ENCODE assay signal across 10 mouse cellular contexts in the genomic region with DNA sequence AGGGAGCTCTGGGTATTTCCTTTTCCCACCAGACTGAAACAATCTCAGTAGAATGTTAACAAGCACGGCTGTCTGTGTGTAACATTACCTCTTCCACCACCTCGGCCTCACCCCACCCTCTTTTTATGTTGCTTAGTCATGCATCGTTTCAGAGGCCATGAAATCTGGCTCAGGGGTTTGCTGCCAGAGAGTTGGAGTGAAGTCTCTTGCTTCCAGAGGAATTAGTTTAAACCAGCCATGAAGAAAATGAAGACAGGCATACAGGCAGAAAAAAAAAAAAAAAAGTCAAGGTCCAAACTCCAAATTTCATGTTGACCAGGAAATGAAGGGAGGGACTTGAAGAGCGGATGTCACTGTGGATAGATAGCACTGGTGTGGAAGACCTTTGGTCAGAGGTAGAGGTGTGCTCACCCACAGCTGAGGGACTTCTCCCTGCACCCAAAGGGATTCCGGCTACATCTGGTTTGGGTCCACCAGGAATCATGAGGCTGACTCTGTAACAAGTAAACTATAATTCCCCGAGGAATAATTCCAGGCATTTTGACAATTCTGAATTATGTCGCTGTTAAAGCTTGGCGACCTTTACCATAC.
DNase-seq lines count a peak whose midpoint lies in the region; ATAC-seq lines count a peak whose summit lies in the region.
"Had no signal": no experiment of that assay in that cellular context is flagged by ENCODE, and none has a peak within 500 bp of the region (broad histone marks: within the 10 kb centered on the region; RNA-seq: fewer than 3 reads in every experiment).

No protein-coding gene starts in this region.

- H3K4me3 ChIP-seq in liver, embryonic 11.5 days (ENCODE audit: low read depth, low read length) = no peak overlapping the region

- DNase-seq in gastrocnemius, adult 18-20 months (ENCODE audit: low spot score) = peak; percentile 5
- DNase-seq in gastrocnemius, postnatal 36 days = no peak
- DNase-seq in embryo, embryonic 11 days = peak; percentile 71
- peak; percentile 55 to 70 for DNase-seq in kidney, adult 8-10 months
- no peak for DNase-seq in liver, embryonic 11.5 days (ENCODE audit: low spot score)
- no peak for DNase-seq in frontal cortex, postnatal 36 days (ENCODE audit: low spot score in 2 of 2)
- no peak for DNase-seq in urinary bladder, postnatal 36 days (ENCODE audit: low spot score in 2 of 2)
- DNase-seq in right cerebral cortex, adult 18-20 months = no peak
- DNase-seq: layer of hippocampus, postnatal 36 days; spleen, adult 18-20 months had no signal

- no peaks in the 10 kb centered on the region for H3K27me3 ChIP-seq in liver, embryonic 11.5 days (replicated peaks; ENCODE audit: control insufficient read depth, insufficient read depth, low read length)

- 59% methylated on average over 8 of the region's 8 CpGs for WGBS in liver, embryonic 11.5 days

- 0 out of 2 replicates have a peak, but pooled peaks cover 3% of the 10 kb centered on the region for H3K4me1 ChIP-seq in liver, embryonic 11.5 days (replicated peaks; ENCODE audit: control insufficient read depth, insufficient read depth, low read length)

- H3K27ac ChIP-seq in liver, embryonic 11.5 days (ENCODE audit: low read depth, low read length) = no peak overlapping the region; the same call in 1 of the 2 replicates

- H3K9ac ChIP-seq in liver, embryonic 11.5 days (ENCODE audit: low read depth, low read length) = no peak overlapping the region

- ATAC-seq in liver, embryonic 11.5 days (replicated peaks; ENCODE audit: low FRiP score) = peak; percentile 73; the same call in 1 of the 2 replicates

- no peak overlapping the region for H3K4me2 ChIP-seq in liver, embryonic 11.5 days

- no peaks in the 10 kb centered on the region for H3K36me3 ChIP-seq in liver, embryonic 11.5 days (ENCODE audit: control insufficient read depth, insufficient read depth, low read length)

- no peaks in the 10 kb centered on the region for H3K9me3 ChIP-seq in liver, embryonic 11.5 days (ENCODE audit: control insufficient read depth, low read length)

- intact Hi-C loops in gastrocnemius, postnatal 36 days (cut with DNase I) = no loop called here

Comparison
In these comparisons a context has a peak if more than half of its experiments do, and no peak if none do; other contexts are left out.
1. DNase-seq: peak in gastrocnemius, adult 18-20 months (single experiment), embryo, embryonic 11 days (single experiment) and kidney, adult 8-10 months (2 of 2); none in gastrocnemius, postnatal 36 days (0 of 2), liver, embryonic 11.5 days (single experiment), frontal cortex, postnatal 36 days (0 of 2), urinary bladder, postnatal 36 days (0 of 2) and right cerebral cortex, adult 18-20 months (single experiment).